Comparison of ENCODE assay signal across 8 mouse cellular contexts in genomic region chr9:14379769-14380385, GRCm38 (mm10). TPM values are rescaled to one million over a fixed set of nuclear protein-coding genes. Genes with fewer than 3 reads are reported as not detected.
DNase-seq lines count a peak whose midpoint lies in the region; ATAC-seq lines count a peak whose summit lies in the region.

No protein-coding gene starts in this region.

- H3K4me2 ChIP-seq in hindbrain, embryonic 14.5 days (replicated peaks): peak overlapping the region; percentile 84
- H3K4me2 ChIP-seq in midbrain, embryonic 15.5 days: peak overlapping the region; percentile 79

- peak; percentile 25 for DNase-seq in kidney, postnatal 10 days
- no peak for DNase-seq in kidney, postnatal 25 days
- peak; percentile 22 for DNase-seq in embryonic facial prominence, embryonic 10.5 days (ENCODE audit: low spot score)
- DNase-seq in hindbrain, embryonic 14.5 days (ENCODE audit: low spot score): no peak
- no peak for DNase-seq in layer of hippocampus, adult 9-11 months
- DNase-seq in spleen, postnatal 36 days (ENCODE audit: low spot score in 2 of 2): no peak

- H3K4me3 ChIP-seq in embryonic facial prominence, embryonic 10.5 days: peak overlapping the region; percentile 77
- H3K4me3 ChIP-seq in hindbrain, embryonic 14.5 days (replicated peaks; ENCODE audit: low read length): peak overlapping the region; percentile 70
- peak overlapping the region; percentile 58 for H3K4me3 ChIP-seq in midbrain, embryonic 15.5 days

- peaks cover 20% of the 10 kb centered on the region for H3K27me3 ChIP-seq in embryonic facial prominence, embryonic 10.5 days (replicated peaks; ENCODE audit: low read depth, poor library complexity, severe bottlenecking)
- no peaks in the 10 kb centered on the region for H3K27me3 ChIP-seq in hindbrain, embryonic 14.5 days (ENCODE audit: control insufficient read depth, insufficient read depth, low read length)
- H3K27me3 ChIP-seq in midbrain, embryonic 15.5 days (replicated peaks): no peaks in the 10 kb centered on the region

- WGBS in embryonic facial prominence, embryonic 10.5 days: 23% methylated on average over 8 of the region's 8 CpGs
- WGBS in hindbrain, embryonic 14.5 days: 33% methylated on average over 8 of the region's 8 CpGs
- 21% methylated on average over 8 of the region's 8 CpGs for WGBS in midbrain, embryonic 15.5 days

- H3K9me3 ChIP-seq in embryonic facial prominence, embryonic 10.5 days: no peaks in the 10 kb centered on the region
- no peaks in the 10 kb centered on the region for H3K9me3 ChIP-seq in hindbrain, embryonic 14.5 days (ENCODE audit: control insufficient read depth, low read length)
- H3K9me3 ChIP-seq in midbrain, embryonic 15.5 days: no peaks in the 10 kb centered on the region

- H3K4me1 ChIP-seq in embryonic facial prominence, embryonic 10.5 days: peaks cover 30% of the 10 kb centered on the region
- peaks cover 32% of the 10 kb centered on the region for H3K4me1 ChIP-seq in hindbrain, embryonic 14.5 days (replicated peaks; ENCODE audit: control insufficient read depth, insufficient read depth, low read length)
- peaks cover 18% of the 10 kb centered on the region for H3K4me1 ChIP-seq in midbrain, embryonic 15.5 days

- no peaks in the 10 kb centered on the region for H3K36me3 ChIP-seq in embryonic facial prominence, embryonic 10.5 days (replicated peaks)
- H3K36me3 ChIP-seq in hindbrain, embryonic 14.5 days (replicated peaks; ENCODE audit: control insufficient read depth, insufficient read depth): no peaks in the 10 kb centered on the region
- H3K36me3 ChIP-seq in midbrain, embryonic 15.5 days (replicated peaks): no peaks in the 10 kb centered on the region

- H3K9ac ChIP-seq in hindbrain, embryonic 14.5 days: peak overlapping the region; percentile 87
- peak overlapping the region; percentile 70 for H3K9ac ChIP-seq in midbrain, embryonic 15.5 days

- H3K27ac ChIP-seq in embryonic facial prominence, embryonic 10.5 days (replicated peaks): peak overlapping the region; percentile 84
- H3K27ac ChIP-seq in hindbrain, embryonic 14.5 days: peak overlapping the region; percentile 86
- peak overlapping the region; percentile 81 for H3K27ac ChIP-seq in midbrain, embryonic 15.5 days

- ATAC-seq in hindbrain, embryonic 14.5 days (ENCODE audit: low FRiP score): no peak
- no peak; the same call in 1 of the 2 replicates for ATAC-seq in midbrain, embryonic 15.5 days (replicated peaks)
- no peak for ATAC-seq in CD4-positive, CD25-positive, alpha-beta regulatory T cell, adult 4 months

RNA-seq across cellular contexts. Expression of gene Endod1, which starts 1.4 kb away (rescaled TPM):
- 6.9 and 8.0 TPM in 2 replicates for polyA plus RNA-seq in embryonic facial prominence, embryonic 10.5 days (2016; fragmentation: Nextera tagmentation; extraction: Ambion mirVana)
- polyA plus RNA-seq in hindbrain, embryonic 14.5 days (2014; fragmentation: Nextera tagmentation; extraction: Ambion mirVana): 33.4 and 43.7 TPM in 2 replicates
- polyA plus RNA-seq in midbrain, embryonic 15.5 days (2015; fragmentation: Nextera tagmentation; extraction: Ambion mirVana): 25.8 and 27.4 TPM in 2 replicates
- polyA plus RNA-seq in CD4-positive, CD25-positive, alpha-beta regulatory T cell, adult 4 months (2017; shearing (Covaris generic)): 10 to 100 TPM; 23.0 to 31.9 TPM

Comparison
In these comparisons a context has a peak if more than half of its experiments do, and no peak if none do; other contexts are left out.
1. DNase-seq: peak in kidney, postnatal 10 days (single experiment) and embryonic facial prominence, embryonic 10.5 days (single experiment); none in kidney, postnatal 25 days (0 of 2), hindbrain, embryonic 14.5 days (single experiment), layer of hippocampus, adult 9-11 months (single experiment) and spleen, postnatal 36 days (0 of 2).
2. Peak in every context shown above with its lines, with median percentiles within 50 percentile points of each other: H3K27ac ChIP-seq and H3K4me3 ChIP-seq.